Mouse (Mus musculus) limb, embryonic 14.5 days (tissue): ENCODE data around the gene Pias1. TPM values are rescaled to one million over a fixed set of nuclear protein-coding genes. Genes with fewer than 3 reads are reported as not detected.
A peak's percentile ranks its signal among the peaks of the same experiment; 100 is the strongest.

Source experiments
- ATAC-seq: fragments of 200-750 bp; cut with Nextera tagmentation; 2 replicates; pipeline ENCODE4 v1.8.0; 2017; ENCODE audit warnings: low read depth, moderate number of reproducible peaks, moderate TSS enrichment; ENCODE audit not compliant: low FRiP score
- DNase-seq: peaks from one replicate; pipeline ENCODE4 v3.0.0-alpha.2; 2015; ENCODE audit warnings: low spot score
- H3K27ac ChIP-seq: fragments of 300-500 bp; sonication (generic); replicated peaks from 2 replicates; pipeline ENCODE4 v1.5.1; 2014; ENCODE audit warnings: low read depth, mild to moderate bottlenecking, low read length, moderate library complexity, mixed read lengths
- H3K27me3 ChIP-seq: fragments of 300-500 bp; sonication (generic); 2 replicates; pipeline ENCODE4 v1.6.1; 2014; ENCODE audit warnings: low read length, mixed read lengths; ENCODE audit not compliant: control insufficient read depth, insufficient read depth
- H3K36me3 ChIP-seq: fragments of 300-500 bp; sonication (generic); 2 replicates; pipeline ENCODE4 v1.6.1; 2014; ENCODE audit warnings: mild to moderate bottlenecking, low read length, moderate library complexity, mixed read lengths; ENCODE audit not compliant: control insufficient read depth, insufficient read depth
- H3K4me1 ChIP-seq: fragments of 300-500 bp; sonication (generic); 2 replicates; pipeline ENCODE4 v1.6.1; 2014; ENCODE audit warnings: antibody characterized with exemption, low read length, mixed read lengths; ENCODE audit not compliant: control insufficient read depth, insufficient read depth
- H3K4me2 ChIP-seq: fragments of 300-500 bp; sonication (generic); replicated peaks from 2 replicates; pipeline ENCODE4 v1.6.1; 2014; ENCODE audit warnings: low read depth, mild to moderate bottlenecking, low read length, moderate library complexity; ENCODE audit not compliant: severe bottlenecking
- H3K4me3 ChIP-seq: fragments of 300-500 bp; sonication (generic); replicated peaks from 2 replicates; pipeline ENCODE4 v1.5.1; 2014; ENCODE audit warnings: low read length
- H3K9ac ChIP-seq: fragments of 300-500 bp; sonication (generic); 2 replicates; pipeline ENCODE4 v1.6.1; 2014; ENCODE audit warnings: mild to moderate bottlenecking, low read depth, low read length, moderate library complexity; ENCODE audit not compliant: severe bottlenecking
- H3K9me3 ChIP-seq: fragments of 300-500 bp; sonication (generic); 2 replicates; pipeline ENCODE4 v1.6.1; 2016; ENCODE audit warnings: low read length; ENCODE audit not compliant: control insufficient read depth
- POLR2A ChIP-seq: fragments of 200-500 bp; IDR thresholded peaks from 2 replicates; pipeline ENCODE4 v1.8.0; 2012; ENCODE audit warnings: inconsistent platforms, mild to moderate bottlenecking, moderate library complexity, borderline replicate concordance; ENCODE audit not compliant: insufficient read depth, insufficient read length; ENCODE audit errors: extremely low read depth
- WGBS: fragments of 180-500 bp; shearing (Covaris S2); extraction: QIAGEN DNeasy Blood & Tissue Kit; methylation state at CpG from one replicate; pipeline ENCODE4 v1.1.7; 2014; 5-methylcytosine and 5-hydroxymethylcytosine counted together
- polyA plus RNA-seq, 2 experiments: library from polyadenylated mRNA; depleted of rRNA in 1 of 2; stranded (reverse) in 1 of 2; unstranded in 1 of 2; fragments of >200 nt; fragmentation: Nextera tagmentation in 1 of 2; extraction: Ambion mirVana in 1 of 2; gene quantifications; 2 replicates each; pipeline versions ENCODE4 v1.2.1 to v1.2.3; 2012 to 2014

The Pias1 gene
- polyA plus RNA-seq (2012; rRNA removed) (33.0 and 44.4 TPM in 2 replicates), polyA plus RNA-seq (2014; fragmentation: Nextera tagmentation; extraction: Ambion mirVana) (52.4 and 53.5 TPM in 2 replicates)

DNA sequence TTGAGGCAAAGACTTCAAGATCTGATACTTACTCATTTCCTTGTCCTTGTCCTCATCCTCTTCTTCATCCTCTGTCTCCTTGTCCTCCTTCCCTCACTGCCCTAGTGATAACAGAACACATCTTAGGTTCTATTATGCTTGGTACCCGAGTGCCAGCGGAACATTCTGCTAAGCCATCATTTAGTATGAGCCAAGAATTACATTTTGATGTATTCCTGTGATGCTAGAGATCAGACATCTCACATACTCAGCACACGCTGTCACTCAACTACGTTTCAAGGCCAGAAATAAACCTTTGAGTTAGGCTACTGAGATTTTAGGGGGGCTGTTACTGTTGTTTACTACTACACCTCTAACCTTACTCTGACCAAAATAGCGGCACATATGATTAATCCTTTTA lies at the start of gene Pias1:
Gene Pias1, minus strand, starts transcription at position 101 of the 400 bp plus-strand sequence.
- Histone ChIP-seq H3K27me3 (no peaks in the 10 kb centered on the region), H3K4me3 (no peak within 1 kb of the TSS), H3K4me2 (no peak within 1 kb of the TSS), H3K9me3 (no peaks in the 10 kb centered on the region), H3K27ac (no peak within 1 kb of the TSS), H3K4me1 (no peaks in the 10 kb centered on the region), H3K9ac (no peak within 1 kb of the TSS), H3K36me3 (no peaks in the 10 kb centered on the region)
- ATAC-seq: no peak
- no peak for TF ChIP-seq POLR2A
- WGBS: 85% methylated on average over 5 of the region's 5 CpGs
- DNase-seq: no peak

DNA sequence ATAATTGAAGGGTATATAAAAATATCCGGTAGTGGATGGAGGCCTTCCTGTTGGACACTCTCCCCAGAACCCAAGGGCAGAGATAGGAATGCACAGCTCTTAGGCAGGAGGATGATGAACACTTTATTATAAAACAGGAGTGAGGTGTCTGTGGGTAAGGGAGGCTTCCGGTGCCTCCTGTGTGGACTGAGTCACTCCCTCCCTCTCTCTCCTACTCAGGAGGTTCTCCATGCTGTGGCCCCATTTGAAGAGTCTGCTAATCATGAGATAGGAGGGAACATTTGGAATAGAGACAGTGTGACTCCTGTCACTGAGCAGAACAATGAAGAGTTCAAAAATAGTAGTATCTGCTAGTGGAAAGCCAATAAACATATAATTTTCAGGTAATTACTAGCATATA lies 47.7 kb upstream of the Pias1 start:
- no peak overlapping the region for H3K9ac ChIP-seq
- no peaks in the 10 kb centered on the region for H3K9me3 ChIP-seq
- DNase-seq: no peak
- 73% methylated on average over 2 of the region's 2 CpGs for WGBS
- TF ChIP-seq POLR2A: no peak
- H3K27ac ChIP-seq: no peak overlapping the region
- no peaks in the 10 kb centered on the region for H3K27me3 ChIP-seq
- no peak overlapping the region for H3K4me2 ChIP-seq
- no peak overlapping the region for H3K4me3 ChIP-seq
- no peaks in the 10 kb centered on the region for H3K36me3 ChIP-seq
- peaks cover 11% of the 10 kb centered on the region; the same call in 1 of the 2 replicates for H3K4me1 ChIP-seq
- ATAC-seq: no peak

DNA sequence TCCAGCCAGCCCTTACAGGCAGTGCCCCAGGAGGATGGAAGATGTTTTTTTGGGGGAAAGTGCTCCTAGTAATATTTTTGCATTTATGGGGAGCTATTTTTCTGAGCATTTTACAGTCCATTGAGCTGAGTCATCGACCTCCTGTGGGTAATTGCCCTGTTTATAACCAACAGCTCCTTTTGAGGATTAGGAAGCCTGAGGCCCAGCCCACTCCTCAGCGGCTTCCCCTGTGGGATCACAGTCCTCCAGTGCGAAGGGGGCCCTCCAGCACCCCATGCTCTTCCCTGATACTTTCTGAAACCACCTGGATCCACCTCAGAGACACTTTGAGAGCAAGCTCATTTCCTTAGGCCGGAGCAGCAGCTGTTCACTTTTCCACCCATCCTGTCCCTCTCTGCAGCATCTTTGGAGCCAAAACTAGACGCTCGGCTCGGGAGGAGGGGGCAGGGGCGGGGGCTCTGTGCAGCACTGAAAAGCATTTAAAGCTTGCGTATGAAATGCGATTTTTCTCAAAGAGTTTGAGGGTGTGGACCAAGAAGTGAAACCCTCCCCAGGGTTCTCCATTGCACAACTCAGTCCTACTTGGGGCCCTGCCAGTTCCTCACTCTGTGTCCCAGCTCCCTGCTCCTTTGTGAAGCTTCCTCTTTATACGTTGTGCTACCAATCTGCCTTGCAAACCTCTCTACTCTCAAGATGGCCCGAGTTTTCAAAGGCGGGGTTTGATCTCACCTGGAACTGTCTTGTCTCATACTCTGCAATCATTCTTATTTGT lies 43.5 kb upstream of the Pias1 start:
- ATAC-seq (0 out of 2 replicates have a peak, but pooled peaks have one; percentile 41), DNase-seq (peak; percentile 73)
- no peaks in the 10 kb centered on the region for H3K9me3 ChIP-seq
- H3K4me3 ChIP-seq: no peak overlapping the region
- H3K4me1 ChIP-seq: peaks cover 11% of the 10 kb centered on the region; the same call in 1 of the 2 replicates
- peak overlapping the region; percentile 13; the same call in 1 of the 2 replicates for H3K4me2 ChIP-seq
- H3K9ac ChIP-seq: no peak overlapping the region; the same call in 1 of the 2 replicates
- H3K27me3 ChIP-seq: no peaks in the 10 kb centered on the region
- no peaks in the 10 kb centered on the region for H3K36me3 ChIP-seq
- H3K27ac ChIP-seq: no peak overlapping the region
- WGBS: 33% methylated on average over 13 of the region's 13 CpGs
- TF ChIP-seq POLR2A: no peak

DNA sequence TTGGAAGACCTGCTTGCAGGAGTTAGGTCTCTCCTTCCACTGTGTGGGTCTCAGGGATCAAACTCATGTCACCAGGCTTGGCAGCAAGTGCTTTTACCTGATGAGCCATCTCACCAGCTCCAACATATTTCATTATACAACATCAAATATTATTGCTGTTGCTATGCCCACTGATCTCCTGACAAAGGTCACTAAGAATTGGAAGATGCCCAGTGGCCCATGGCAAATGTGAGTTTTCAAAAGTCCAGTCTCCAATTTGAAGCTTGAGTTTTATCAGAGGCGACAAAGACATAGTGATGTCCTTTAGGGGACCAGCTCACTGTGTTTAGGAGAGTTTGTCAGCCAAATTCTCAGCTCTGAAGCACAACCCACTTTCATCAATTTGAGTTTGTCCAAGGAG lies 34.8 kb upstream of the Pias1 start:
- no peak for DNase-seq
- Histone ChIP-seq H3K9me3 (no peaks in the 10 kb centered on the region), H3K4me1 (no peaks in the 10 kb centered on the region), H3K27ac (no peak overlapping the region), H3K36me3 (no peaks in the 10 kb centered on the region), H3K4me3 (no peak overlapping the region), H3K27me3 (no peaks in the 10 kb centered on the region), H3K4me2 (no peak overlapping the region), H3K9ac (no peak overlapping the region)
- TF ChIP-seq POLR2A: no peak
- WGBS: 95% methylated on average over 1 of the region's 1 CpGs
- no peak for ATAC-seq

DNA sequence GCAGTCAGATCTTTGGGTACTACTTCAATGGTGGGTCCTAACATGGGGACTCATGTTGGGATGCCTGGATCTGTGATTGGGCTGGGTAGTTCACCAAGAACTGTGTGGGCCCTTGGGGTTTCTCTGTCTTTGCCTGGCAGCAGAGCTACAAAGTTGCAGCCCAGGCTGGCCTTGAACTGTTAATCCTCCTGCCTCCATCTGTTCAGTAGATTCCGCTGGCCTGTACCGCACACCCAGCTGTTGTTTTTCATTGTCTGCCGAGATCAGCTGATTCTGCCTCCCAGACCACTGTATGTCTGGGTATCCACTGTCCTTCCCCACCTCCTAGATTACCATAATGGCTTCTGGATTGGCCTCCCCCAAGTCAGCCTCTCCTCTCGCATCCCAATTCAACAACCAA lies 19.6 kb upstream of the Pias1 start:
- DNase-seq (no peak), ATAC-seq (no peak)
- H3K9ac ChIP-seq: no peak overlapping the region
- no peak for TF ChIP-seq POLR2A
- WGBS: 87% methylated on average over 4 of the region's 4 CpGs
- no peaks in the 10 kb centered on the region for H3K4me1 ChIP-seq
- H3K4me2 ChIP-seq: no peak overlapping the region
- H3K27ac ChIP-seq: no peak overlapping the region
- H3K36me3 ChIP-seq: no peaks in the 10 kb centered on the region
- H3K27me3 ChIP-seq: no peaks in the 10 kb centered on the region
- H3K4me3 ChIP-seq: no peak overlapping the region
- no peaks in the 10 kb centered on the region for H3K9me3 ChIP-seq
